Mouse (Mus musculus): ENCODE data around the gene Plin4. TPM values are rescaled to one million over a fixed set of nuclear protein-coding genes. Genes with fewer than 3 reads are reported as not detected.
A peak's percentile ranks its signal among the peaks of the same experiment; 100 is the strongest.

Plin4 gene
- total and polyA plus RNA-seq, 3 experiments, result 114 to 170 (median 151) TPM

DNA sequence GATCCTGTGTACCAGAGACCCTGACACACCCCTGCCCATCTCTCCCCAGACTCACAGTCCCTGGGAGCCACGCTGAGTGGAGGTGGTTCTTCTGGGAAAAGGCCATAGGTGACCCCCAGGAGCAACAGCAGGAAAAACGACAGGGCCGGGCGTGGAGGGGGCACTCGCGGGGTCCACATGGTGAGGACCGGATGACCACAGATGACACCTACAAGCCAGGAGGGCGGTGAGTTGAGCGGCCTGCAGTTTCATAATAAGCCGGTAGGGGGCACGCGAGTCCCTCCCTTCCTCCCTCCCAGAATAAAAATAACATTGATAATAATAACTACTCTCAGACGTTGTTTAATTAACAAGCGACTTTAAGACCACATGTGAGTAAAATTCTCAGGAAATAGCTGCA, 23.1 kb upstream of the Plin4 start:
- intact Hi-C loops (cut with DNase I), result loop anchor here (1.0 to 5.0 kb wide), 5 partner anchors 27 to 220 kb away; partner anchors contain the start of gene Hdgfl2
- Histone ChIP-seq H3K27ac (peak overlapping the region; percentile 93), H3K9ac (ENCODE audit: low read depth, low read length) (no peak overlapping the region), H3K4me3 (peak overlapping the region; percentile 48), H3K36me3 (ENCODE audit: control insufficient read depth, insufficient read depth, low read length) (no peaks in the 10 kb centered on the region), H3K27me3 (ENCODE audit: control insufficient read depth, insufficient read depth, low read length) (no peaks in the 10 kb centered on the region), H3K4me1 (ENCODE audit: control insufficient read depth, insufficient read depth, low read length) (peaks cover 22% of the 10 kb centered on the region), H3K79me2 (replicated peaks; ENCODE audit: control insufficient read depth, insufficient read depth, low read length) (no peaks in the 10 kb centered on the region)
- peak; percentile 74 to 83 for DNase-seq
- TF ChIP-seq EP300 (IDR thresholded peaks at IDR 0.05; ENCODE audit: insufficient read depth, low read depth, low read length) (0 out of 2 replicates have a peak, but pooled peaks have one; percentile 36), POLR2A (IDR thresholded peaks at IDR 0.05; ENCODE audit: insufficient read depth, low read depth, low read length) (no peak)
- 3% methylated on average over 14 of the region's 14 CpGs for WGBS

DNA sequence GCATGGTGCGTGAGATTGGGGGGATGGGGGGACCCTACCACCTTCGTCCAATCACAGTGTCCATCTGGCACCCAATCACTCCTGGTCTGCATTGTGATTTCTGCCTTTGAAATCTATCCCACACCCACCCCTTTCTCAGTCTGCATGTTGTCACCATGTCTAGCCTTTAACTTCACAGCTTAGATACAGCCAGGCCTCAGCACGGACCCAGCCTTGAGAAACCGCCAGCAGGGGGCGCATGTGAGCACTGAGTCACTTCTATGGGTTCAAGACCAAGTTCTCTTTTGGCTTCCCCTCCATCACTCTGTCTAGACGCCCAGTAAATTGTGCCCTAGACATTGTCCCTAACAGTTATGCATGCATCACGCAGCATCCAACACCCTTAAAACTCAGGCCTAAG, 22.2 kb upstream of the Plin4 start:
- TF ChIP-seq EP300 (IDR thresholded peaks at IDR 0.05; ENCODE audit: insufficient read depth, low read depth, low read length), result no peak
- no peak for TF ChIP-seq POLR2A (IDR thresholded peaks at IDR 0.05; ENCODE audit: insufficient read depth, low read depth, low read length)
- TF ChIP-seq CTCF (IDR thresholded peaks at IDR 0.05), result peak; percentile 86
- H3K27ac ChIP-seq, result no peak overlapping the region
- no peak overlapping the region for H3K4me3 ChIP-seq
- no peaks in the 10 kb centered on the region for H3K79me2 ChIP-seq (replicated peaks; ENCODE audit: control insufficient read depth, insufficient read depth, low read length)
- no peak overlapping the region for H3K9ac ChIP-seq (ENCODE audit: low read depth, low read length)
- H3K27me3 ChIP-seq (ENCODE audit: control insufficient read depth, insufficient read depth, low read length), result no peaks in the 10 kb centered on the region
- intact Hi-C loops (cut with DNase I), result loop anchor here (1.0 to 5.0 kb wide), 5 partner anchors 27 to 220 kb away; partner anchors contain the start of gene Hdgfl2
- 44% methylated on average over 7 of the region's 7 CpGs for WGBS
- peaks cover 14% of the 10 kb centered on the region for H3K4me1 ChIP-seq (ENCODE audit: control insufficient read depth, insufficient read depth, low read length)
- peak; percentile 60 to 82 for DNase-seq
- H3K36me3 ChIP-seq (ENCODE audit: control insufficient read depth, insufficient read depth, low read length), result no peaks in the 10 kb centered on the region

GRCm38 (mm10) chr17:56131136-56131535, 21.5 kb upstream of the Plin4 start:
- no peaks in the 10 kb centered on the region for H3K36me3 ChIP-seq (ENCODE audit: control insufficient read depth, insufficient read depth, low read length)
- WGBS, result 90% methylated on average over 10 of the region's 10 CpGs
- no peak for DNase-seq
- H3K27ac ChIP-seq, result no peak overlapping the region
- H3K27me3 ChIP-seq (ENCODE audit: control insufficient read depth, insufficient read depth, low read length), result no peaks in the 10 kb centered on the region
- H3K4me3 ChIP-seq, result no peak overlapping the region
- no peak for TF ChIP-seq CTCF (IDR thresholded peaks at IDR 0.05)
- no peak for TF ChIP-seq EP300 (IDR thresholded peaks at IDR 0.05; ENCODE audit: insufficient read depth, low read depth, low read length)
- TF ChIP-seq POLR2A (IDR thresholded peaks at IDR 0.05; ENCODE audit: insufficient read depth, low read depth, low read length), result no peak
- H3K4me1 ChIP-seq (ENCODE audit: control insufficient read depth, insufficient read depth, low read length), result peaks cover 9% of the 10 kb centered on the region
- no peaks in the 10 kb centered on the region for H3K79me2 ChIP-seq (replicated peaks; ENCODE audit: control insufficient read depth, insufficient read depth, low read length)
- no peak overlapping the region for H3K9ac ChIP-seq (ENCODE audit: low read depth, low read length)
- intact Hi-C loops (cut with DNase I), result loop anchor here (5.0 kb wide), 1 partner anchor 221 kb away; no protein-coding TSS in a partner anchor

DNA sequence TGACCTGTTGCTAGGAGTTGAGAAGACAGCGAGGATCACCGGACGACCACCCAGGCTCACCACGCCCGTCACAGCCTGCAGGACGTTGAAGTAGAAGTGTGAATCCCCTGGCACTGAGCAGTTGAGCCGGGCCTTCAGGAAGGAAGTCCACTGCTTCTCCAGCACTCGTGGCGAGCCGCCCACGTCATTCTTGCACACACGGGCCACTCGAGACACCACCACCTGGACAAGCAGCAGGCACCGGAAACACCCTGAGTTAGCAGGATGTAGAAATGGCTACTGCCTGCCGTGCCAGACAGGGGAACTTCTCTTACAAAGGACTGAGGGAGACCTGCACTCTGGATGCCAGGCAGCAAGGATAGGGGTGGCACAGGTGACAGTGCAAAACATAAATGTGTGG, 18.6 kb upstream of the Plin4 start:
- no peak for TF ChIP-seq POLR2A (IDR thresholded peaks at IDR 0.05; ENCODE audit: insufficient read depth, low read depth, low read length)
- no peak for TF ChIP-seq CTCF (IDR thresholded peaks at IDR 0.05)
- no peak for TF ChIP-seq EP300 (IDR thresholded peaks at IDR 0.05; ENCODE audit: insufficient read depth, low read depth, low read length)
- H3K4me3 ChIP-seq, result no peak overlapping the region
- no peaks in the 10 kb centered on the region for H3K36me3 ChIP-seq (ENCODE audit: control insufficient read depth, insufficient read depth, low read length)
- 46% methylated on average over 15 of the region's 15 CpGs for WGBS
- H3K79me2 ChIP-seq (replicated peaks; ENCODE audit: control insufficient read depth, insufficient read depth, low read length), result no peaks in the 10 kb centered on the region
- no peak overlapping the region for H3K9ac ChIP-seq (ENCODE audit: low read depth, low read length)
- H3K27ac ChIP-seq, result no peak overlapping the region
- no peak for DNase-seq
- intact Hi-C loops (cut with DNase I), result no loop called here
- 0 out of 2 replicates have a peak, but pooled peaks cover 1% of the 10 kb centered on the region for H3K4me1 ChIP-seq (ENCODE audit: control insufficient read depth, insufficient read depth, low read length)
- H3K27me3 ChIP-seq (ENCODE audit: control insufficient read depth, insufficient read depth, low read length), result no peaks in the 10 kb centered on the region

DNA sequence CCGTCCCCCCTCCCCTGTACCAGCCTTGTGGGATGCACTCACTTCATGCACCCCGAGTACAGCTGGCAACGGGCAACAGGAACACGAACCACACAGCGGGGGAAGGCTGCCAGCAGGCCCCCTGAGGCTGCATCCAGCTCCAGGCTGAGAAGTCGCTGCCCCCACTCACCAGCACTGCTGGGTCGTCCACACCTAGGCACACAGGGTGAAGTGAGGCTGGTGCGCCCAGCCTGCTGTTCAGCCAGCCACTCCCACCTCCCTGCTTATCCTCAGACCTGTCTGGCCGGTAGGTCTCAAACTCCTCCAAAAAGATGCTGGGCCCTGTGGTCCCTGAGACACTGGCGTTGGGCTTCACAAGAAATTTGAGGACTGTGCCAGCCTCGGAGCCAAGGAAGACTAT, 16.6 kb upstream of the Plin4 start:
- intact Hi-C loops (cut with DNase I), result no loop called here
- no peak overlapping the region for H3K9ac ChIP-seq (ENCODE audit: low read depth, low read length)
- H3K79me2 ChIP-seq (replicated peaks; ENCODE audit: control insufficient read depth, insufficient read depth, low read length), result no peaks in the 10 kb centered on the region
- no peak overlapping the region for H3K27ac ChIP-seq
- H3K27me3 ChIP-seq (ENCODE audit: control insufficient read depth, insufficient read depth, low read length), result no peaks in the 10 kb centered on the region
- H3K4me3 ChIP-seq, result no peak overlapping the region
- TF ChIP-seq CTCF (IDR thresholded peaks at IDR 0.05) (no peak), POLR2A (IDR thresholded peaks at IDR 0.05; ENCODE audit: insufficient read depth, low read depth, low read length) (no peak), EP300 (IDR thresholded peaks at IDR 0.05; ENCODE audit: insufficient read depth, low read depth, low read length) (no peak)
- no peak for DNase-seq
- 84% methylated on average over 11 of the region's 11 CpGs for WGBS
- no peaks in the 10 kb centered on the region for H3K36me3 ChIP-seq (ENCODE audit: control insufficient read depth, insufficient read depth, low read length)
- H3K4me1 ChIP-seq (ENCODE audit: control insufficient read depth, insufficient read depth, low read length), result no peaks in the 10 kb centered on the region; the same call in 1 of the 2 replicates

- Histone ChIP-seq H3K4me3 (no peak overlapping the region), H3K27ac (no peak overlapping the region; the same call in 1 of the 2 replicates), H3K9ac (ENCODE audit: low read depth, low read length) (no peak overlapping the region), H3K36me3 (ENCODE audit: control insufficient read depth, insufficient read depth, low read length) (no peaks in the 10 kb centered on the region), H3K4me1 (ENCODE audit: control insufficient read depth, insufficient read depth, low read length) (no peaks in the 10 kb centered on the region; the same call in 1 of the 2 replicates), H3K79me2 (replicated peaks; ENCODE audit: control insufficient read depth, insufficient read depth, low read length) (no peaks in the 10 kb centered on the region), H3K27me3 (ENCODE audit: control insufficient read depth, insufficient read depth, low read length) (no peaks in the 10 kb centered on the region)
- WGBS, result 94% methylated on average over 4 of the region's 4 CpGs
- intact Hi-C loops (cut with DNase I), result no loop called here
- TF ChIP-seq EP300 (IDR thresholded peaks at IDR 0.05; ENCODE audit: insufficient read depth, low read depth, low read length) (no peak), CTCF (IDR thresholded peaks at IDR 0.05) (no peak), POLR2A (IDR thresholded peaks at IDR 0.05; ENCODE audit: insufficient read depth, low read depth, low read length) (no peak)
- DNase-seq, result no peak
These were observed 15.7 kb upstream of the Plin4 start for GRCm38 (mm10) chr17:56125276-56125630.

All from heart, adult 2 months (tissue).